Mouse (Mus musculus) hindbrain, embryonic 12.5 days (tissue): ENCODE results near the gene Dhtkd1. TPM values are rescaled to one million over a fixed set of nuclear protein-coding genes. Genes with fewer than 3 reads are reported as not detected.
"Not testable (repeated sequence)": the region's sequence is repeated elsewhere in the genome, so short reads cannot be mapped to it uniquely, and the experiment has no call there.

Source experiments
- ATAC-seq: fragments of 200-750 bp; cut with Nextera tagmentation; 2 replicates; pipeline ENCODE4 v1.8.0; 2017; ENCODE audit warnings: moderate TSS enrichment; ENCODE audit not compliant: low FRiP score
- H3K27ac ChIP-seq: fragments of 300-500 bp; sonication (generic); 2 replicates; pipeline ENCODE4 v1.5.1; 2016; ENCODE audit warnings: mild to moderate bottlenecking
- H3K27me3 ChIP-seq: fragments of 300-500 bp; sonication (generic); 2 replicates; pipeline ENCODE4 v1.6.1; 2016; ENCODE audit warnings: mild to moderate bottlenecking
- H3K36me3 ChIP-seq: fragments of 300-500 bp; sonication (generic); 2 replicates; pipeline ENCODE4 v1.6.1; 2016; ENCODE audit warnings: mild to moderate bottlenecking
- H3K4me1 ChIP-seq: fragments of 300-500 bp; sonication (generic); 2 replicates; pipeline ENCODE4 v1.6.1; 2016
- H3K4me2 ChIP-seq: fragments of 300-500 bp; sonication (generic); replicated peaks from 2 replicates; pipeline ENCODE4 v1.6.1; 2016; ENCODE audit warnings: mild to moderate bottlenecking
- H3K4me3 ChIP-seq: fragments of 300-500 bp; sonication (generic); 2 replicates; pipeline ENCODE4 v1.5.1; 2016; ENCODE audit warnings: mild to moderate bottlenecking
- H3K9ac ChIP-seq: fragments of 300-500 bp; sonication (generic); 2 replicates; pipeline ENCODE4 v1.6.1; 2016; ENCODE audit warnings: mild to moderate bottlenecking, moderate library complexity
- H3K9me3 ChIP-seq: fragments of 300-500 bp; sonication (generic); replicated peaks from 2 replicates; pipeline ENCODE4 v1.6.1; 2016; ENCODE audit warnings: mild to moderate bottlenecking
- WGBS: fragments of 180-500 bp; shearing (Covaris S2); methylation state at CpG from one replicate; pipeline ENCODE4 v1.1.7; 2016; 5-methylcytosine and 5-hydroxymethylcytosine counted together
- polyA plus RNA-seq: library from polyadenylated mRNA; unstranded; fragments of >200 nt; fragmentation: Nextera tagmentation; extraction: Ambion mirVana; gene quantifications from 2 replicates; pipeline ENCODE4 v1.2.1, GENCODE M21; 2016

Dhtkd1 gene
- 5.3 and 5.6 TPM in 2 replicates for polyA plus RNA-seq

GRCm38 (mm10) chr2:5942416-5943032, at the start of gene Dhtkd1:
Dhtkd1 (minus strand) TSS chr2:5942792.
- Histone ChIP-seq H3K9ac (peak within 1 kb of the TSS; percentile 67), H3K4me2 (peak within 1 kb of the TSS; percentile 67), H3K27me3 (no peaks in the 10 kb centered on the region), H3K9me3 (no peaks in the 10 kb centered on the region), H3K4me1 (no peaks in the 10 kb centered on the region), H3K27ac (no peak within 1 kb of the TSS; the same call in 1 of the 2 replicates), H3K36me3 (no peaks in the 10 kb centered on the region), H3K4me3 (peak within 1 kb of the TSS; percentile 52)
- ATAC-seq: peak; percentile 98
- under 1% methylated on average over 36 of the region's 36 CpGs for WGBS

- Histone ChIP-seq H3K27me3 (no peaks in the 10 kb centered on the region), H3K4me3 (no peak overlapping the region), H3K4me1 (no peaks in the 10 kb centered on the region), H3K36me3 (peaks cover 29% of the 10 kb centered on the region), H3K9me3 (no peaks in the 10 kb centered on the region), H3K4me2 (no peak overlapping the region), H3K9ac (no peak overlapping the region), H3K27ac (no peak overlapping the region)
- no peak for ATAC-seq
- 95% methylated on average over 4 of the region's 4 CpGs for WGBS
Observed at GRCm38 (mm10) chr2:5977532-5977931, 34.9 kb upstream of the Dhtkd1 start.

GRCm38 (mm10) chr2:5970629-5971028, 28.0 kb upstream of the Dhtkd1 start:
- not testable (repeated sequence) for H3K4me1 ChIP-seq, ATAC-seq, H3K4me2 ChIP-seq, H3K4me3 ChIP-seq, H3K27ac ChIP-seq, H3K9me3 ChIP-seq, H3K9ac ChIP-seq, H3K27me3 ChIP-seq
- peaks cover 17% of the 10 kb centered on the region for H3K36me3 ChIP-seq
- 100% methylated on average over 3 of the region's 3 CpGs for WGBS

GRCm38 (mm10) chr2:5965972-5966371, 23.4 kb upstream of the Dhtkd1 start:
- no peak overlapping the region for H3K4me2 ChIP-seq
- ATAC-seq: no peak
- H3K4me3 ChIP-seq: no peak overlapping the region
- no peak overlapping the region for H3K27ac ChIP-seq
- 97% methylated on average over 3 of the region's 3 CpGs for WGBS
- H3K9ac ChIP-seq: no peak overlapping the region
- H3K36me3 ChIP-seq: peaks cover 17% of the 10 kb centered on the region
- no peaks in the 10 kb centered on the region for H3K4me1 ChIP-seq
- H3K9me3 ChIP-seq: no peaks in the 10 kb centered on the region
- no peaks in the 10 kb centered on the region for H3K27me3 ChIP-seq

GRCm38 (mm10) chr2:5963729-5964128, 21.1 kb upstream of the Dhtkd1 start:
- not testable (repeated sequence) for H3K4me1 ChIP-seq, H3K4me3 ChIP-seq, H3K9me3 ChIP-seq, H3K27ac ChIP-seq, ATAC-seq, H3K9ac ChIP-seq, H3K27me3 ChIP-seq, H3K4me2 ChIP-seq
- H3K36me3 ChIP-seq: peaks cover 27% of the 10 kb centered on the region
- WGBS: 89% methylated on average over 4 of the region's 4 CpGs

GRCm38 (mm10) chr2:5962265-5962664, 19.7 kb upstream of the Dhtkd1 start:
- ATAC-seq: no peak
- H3K27ac ChIP-seq: no peak overlapping the region
- no peak overlapping the region for H3K4me3 ChIP-seq
- H3K9ac ChIP-seq: no peak overlapping the region
- H3K36me3 ChIP-seq: peaks cover 41% of the 10 kb centered on the region
- no peaks in the 10 kb centered on the region for H3K27me3 ChIP-seq
- no peak overlapping the region for H3K4me2 ChIP-seq
- WGBS: 85% methylated on average over 2 of the region's 2 CpGs
- H3K9me3 ChIP-seq: no peaks in the 10 kb centered on the region
- no peaks in the 10 kb centered on the region for H3K4me1 ChIP-seq

- no peak overlapping the region for H3K4me3 ChIP-seq
- H3K27me3 ChIP-seq: no peaks in the 10 kb centered on the region
- no peak for ATAC-seq
- no peaks in the 10 kb centered on the region for H3K9me3 ChIP-seq
- peaks cover 35% of the 10 kb centered on the region for H3K36me3 ChIP-seq
- H3K9ac ChIP-seq: no peak overlapping the region
- WGBS: 93% methylated on average over 9 of the region's 9 CpGs
- peaks cover under 1% of the 10 kb centered on the region; the same call in 1 of the 2 replicates for H3K4me1 ChIP-seq
- no peak overlapping the region for H3K27ac ChIP-seq
- H3K4me2 ChIP-seq: no peak overlapping the region
Observed at GRCm38 (mm10) chr2:5957705-5958104, 15.1 kb upstream of the Dhtkd1 start.

- under 1% methylated on average over 46 of the region's 46 CpGs for WGBS
- ATAC-seq: no peak; the same call in 1 of the 2 replicates
- H3K27ac ChIP-seq: peak overlapping the region; percentile 88
Observed at GRCm38 (mm10) chr2:5951621-5952211, 9.1 kb upstream of the Dhtkd1 start.

GRCm38 (mm10) chr2:5950766-5951595, 8.4 kb upstream of the Dhtkd1 start, which contains the start of gene Upf2:
Upf2 (plus strand) TSS chr2:5951469.
- Histone ChIP-seq H3K9me3 (no peaks in the 10 kb centered on the region), H3K9ac (peak within 1 kb of the TSS; percentile 94), H3K4me1 (peaks cover 12% of the 10 kb centered on the region), H3K4me2 (peak within 1 kb of the TSS; percentile 79), H3K27me3 (no peaks in the 10 kb centered on the region), H3K36me3 (no peaks in the 10 kb centered on the region), H3K4me3 (peak within 1 kb of the TSS; percentile 91), H3K27ac (peak within 1 kb of the TSS; percentile 88)
- 1% methylated on average over 45 of the region's 54 CpGs for WGBS
- ATAC-seq: peak; percentile 96

More at GRCm38 (mm10) chr2:5951621-5952211, 9.1 kb upstream of the Dhtkd1 start:
- Histone ChIP-seq H3K36me3 (no peaks in the 10 kb centered on the region), H3K27me3 (no peaks in the 10 kb centered on the region), H3K9ac (peak overlapping the region; percentile 94), H3K4me3 (peak overlapping the region; percentile 91), H3K4me1 (peaks cover 12% of the 10 kb centered on the region), H3K4me2 (peak overlapping the region; percentile 79), H3K9me3 (no peaks in the 10 kb centered on the region)

GRCm38 (mm10) chr2:5950305-5950704, 7.7 kb upstream of the Dhtkd1 start:
- no peaks in the 10 kb centered on the region for H3K27me3 ChIP-seq
- peak overlapping the region; percentile 71 for H3K27ac ChIP-seq
- H3K9me3 ChIP-seq: no peaks in the 10 kb centered on the region
- 12% methylated on average over 6 of the region's 6 CpGs for WGBS
- no peaks in the 10 kb centered on the region for H3K36me3 ChIP-seq
- no peak for ATAC-seq
- peak overlapping the region; percentile 91 for H3K4me3 ChIP-seq
- peaks cover 12% of the 10 kb centered on the region for H3K4me1 ChIP-seq
- H3K9ac ChIP-seq: peak overlapping the region; percentile 68
- H3K4me2 ChIP-seq: peak overlapping the region; percentile 66

- not testable (repeated sequence) for H3K9me3 ChIP-seq, H3K9ac ChIP-seq, H3K27ac ChIP-seq, ATAC-seq, H3K36me3 ChIP-seq, H3K27me3 ChIP-seq
- peaks cover 12% of the 10 kb centered on the region for H3K4me1 ChIP-seq
- peak overlapping the region; percentile 91; the same call in 1 of the 2 replicates for H3K4me3 ChIP-seq
- H3K4me2 ChIP-seq: peak overlapping the region; percentile 66
- WGBS: 96% methylated on average over 9 of the region's 9 CpGs
Observed at GRCm38 (mm10) chr2:5949821-5950220, 7.2 kb upstream of the Dhtkd1 start.

- no peak for ATAC-seq
- no peaks in the 10 kb centered on the region for H3K9me3 ChIP-seq
- no peak overlapping the region for H3K4me3 ChIP-seq
- H3K36me3 ChIP-seq: no peaks in the 10 kb centered on the region
- no peak overlapping the region for H3K27ac ChIP-seq
- WGBS: 81% methylated on average over 2 of the region's 2 CpGs
- H3K4me2 ChIP-seq: no peak overlapping the region
- H3K9ac ChIP-seq: no peak overlapping the region
- peaks cover 12% of the 10 kb centered on the region for H3K4me1 ChIP-seq
- no peaks in the 10 kb centered on the region for H3K27me3 ChIP-seq
Observed at GRCm38 (mm10) chr2:5948964-5949363, 6.4 kb upstream of the Dhtkd1 start.
